Mouse (Mus musculus) CH12.LX (cell line): ENCODE measurements around the gene Tmem131l. TPM values are rescaled to one million over a fixed set of nuclear protein-coding genes. Genes with fewer than 3 reads are reported as not detected.

Source experiments
- DNase-seq: peaks from one replicate; pipeline ENCODE4 v3.0.0-alpha.2; 2013; ENCODE audit errors: extremely low read depth
- H3K27ac ChIP-seq: 2 replicates; pipeline ENCODE4 v1.5.1; 2012; ENCODE audit warnings: low read depth, mild to moderate bottlenecking, control low read depth, moderate library complexity; ENCODE audit not compliant: insufficient read depth
- H3K27me3 ChIP-seq: replicated peaks from 2 replicates; pipeline ENCODE3; 2012; ENCODE audit warnings: inconsistent platforms
- H3K36me3 ChIP-seq, 2 experiments: replicated peaks in 1 of 2; 2 replicates each; pipeline versions ENCODE3 to v1.6.1; 2012; ENCODE audit warnings: inconsistent platforms in 1 of 2, low read length in 1 of 2, mild to moderate bottlenecking in 1 of 2, mixed read lengths in 1 of 2, moderate library complexity in 1 of 2; ENCODE audit not compliant: control insufficient read depth in 1 of 2, insufficient read depth in 1 of 2
- H3K4me1 ChIP-seq, 2 experiments: 2 replicates each; pipeline ENCODE4 v1.6.1; 2012; ENCODE audit warnings: inconsistent platforms in 1 of 2, moderate library complexity in 1 of 2; ENCODE audit not compliant: insufficient read depth in 2 of 2, control insufficient read depth in 1 of 2
- H3K4me2 ChIP-seq: 2 replicates; pipeline ENCODE4 v1.6.1; 2012; ENCODE audit warnings: low read depth, mild to moderate bottlenecking, control low read depth; ENCODE audit not compliant: poor library complexity, insufficient read depth, severe bottlenecking
- H3K4me3 ChIP-seq, 3 experiments: fragments of 150-350 bp in 1 of 3; sonication (generic) in 1 of 3; replicated peaks in 1 of 3; 2 replicates each; pipeline versions ENCODE3 to v1.5.1; 2011 to 2012; ENCODE audit warnings: low read depth in 2 of 3, low read length in 2 of 3, mild to moderate bottlenecking in 2 of 3, moderate library complexity in 2 of 3, control low read depth in 1 of 3, improper control_type of control experiment in 1 of 3, inconsistent platforms in 1 of 3, mixed read lengths in 1 of 3; ENCODE audit not compliant: poor library complexity in 1 of 3
- H3K79me2 ChIP-seq: replicated peaks from 2 replicates; pipeline ENCODE4 v1.6.1; 2012; ENCODE audit warnings: mild to moderate bottlenecking, moderate library complexity; ENCODE audit not compliant: control insufficient read depth, poor library complexity, insufficient read depth, severe bottlenecking; ENCODE audit errors: extremely low read depth
- H3K9ac ChIP-seq: 2 replicates; pipeline ENCODE4 v1.6.1; 2012; ENCODE audit warnings: low read depth, mild to moderate bottlenecking, control low read depth, moderate library complexity; ENCODE audit not compliant: insufficient read depth
- H3K9me3 ChIP-seq: replicated peaks from 2 replicates; pipeline ENCODE3; 2012; ENCODE audit warnings: low read length, inconsistent platforms, mixed read lengths
- BHLHE40 ChIP-seq: IDR thresholded peaks from 2 replicates; pipeline ENCODE4 v1.6.1; 2011; ENCODE audit warnings: mild to moderate bottlenecking, low read depth, low read length, improper control_type of control experiment
- CHD1 ChIP-seq: IDR thresholded peaks from 2 replicates; pipeline ENCODE4 v1.6.1; 2012; ENCODE audit warnings: low read depth, low read length, improper control_type of control experiment, inconsistent platforms
- CHD2 ChIP-seq: IDR thresholded peaks from 2 replicates; pipeline ENCODE4 v1.6.1; 2011; ENCODE audit warnings: low read length, improper control_type of control experiment
- CTCF ChIP-seq, 2 experiments: IDR thresholded peaks in 1 of 2; conservative IDR thresholded peaks in 1 of 2; 2 replicates each; pipeline ENCODE4 v1.5.1; 2011 to 2012; ENCODE audit warnings: low read depth in 2 of 2, low read length in 2 of 2, improper control_type of control experiment in 1 of 2, inconsistent platforms in 1 of 2, mild to moderate bottlenecking in 1 of 2, moderate library complexity in 1 of 2
- E2F4 ChIP-seq: IDR thresholded peaks from 2 replicates; pipeline ENCODE4 v1.6.1; 2011; ENCODE audit warnings: low read depth, low read length, improper control_type of control experiment; ENCODE audit not compliant: insufficient replicate concordance
- EP300 ChIP-seq: IDR thresholded peaks from 2 replicates; pipeline ENCODE4 v1.6.1; 2011; ENCODE audit warnings: low read length, improper control_type of control experiment
- ETS1 ChIP-seq: conservative IDR thresholded peaks from 2 replicates; pipeline ENCODE4 v1.6.1; 2012; ENCODE audit warnings: low read depth, mild to moderate bottlenecking, inconsistent platforms, low read length, improper control_type of control experiment, moderate library complexity
- GABPA ChIP-seq: IDR thresholded peaks from 2 replicates; pipeline ENCODE4 v1.6.1; 2012; ENCODE audit warnings: low read depth, low read length, improper control_type of control experiment, inconsistent platforms; ENCODE audit not compliant: insufficient replicate concordance
- IRF4 ChIP-seq: IDR thresholded peaks from 2 replicates; pipeline ENCODE4 v1.6.1; 2014; ENCODE audit warnings: low read depth, mild to moderate bottlenecking, inconsistent platforms, low read length, improper control_type of control experiment
- MAX ChIP-seq: IDR thresholded peaks from 2 replicates; pipeline ENCODE4 v1.6.1; 2011; ENCODE audit warnings: low read length, improper control_type of control experiment
- MAZ ChIP-seq: IDR thresholded peaks from 2 replicates; pipeline ENCODE4 v1.6.1; 2012; ENCODE audit warnings: low read depth, mild to moderate bottlenecking, inconsistent platforms, low read length, improper control_type of control experiment, moderate library complexity
- MXI1 ChIP-seq: IDR thresholded peaks from 2 replicates; pipeline ENCODE4 v1.6.1; 2011; ENCODE audit warnings: mild to moderate bottlenecking, low read depth, low read length, improper control_type of control experiment
- NRF1 ChIP-seq: IDR thresholded peaks from 2 replicates; pipeline ENCODE4 v1.6.1; 2014; ENCODE audit warnings: low read depth, mild to moderate bottlenecking, inconsistent platforms, low read length, improper control_type of control experiment, moderate library complexity
- PAX5 ChIP-seq: IDR thresholded peaks from 2 replicates; pipeline ENCODE4 v1.6.1; 2012; ENCODE audit warnings: low read length, inconsistent platforms, mixed read lengths
- RAD21 ChIP-seq: IDR thresholded peaks from 2 replicates; pipeline ENCODE4 v1.6.1; 2011; ENCODE audit warnings: low read depth, mild to moderate bottlenecking, low read length, improper control_type of control experiment, moderate library complexity
- RCOR1 ChIP-seq: conservative IDR thresholded peaks from 2 replicates; pipeline ENCODE4 v1.6.1; 2012; ENCODE audit warnings: low read depth, mild to moderate bottlenecking, inconsistent platforms, low read length, improper control_type of control experiment
- SMC3 ChIP-seq: IDR thresholded peaks from 2 replicates; pipeline ENCODE4 v1.6.1; 2011; ENCODE audit warnings: low read depth, low read length, improper control_type of control experiment
- TCF12 ChIP-seq: IDR thresholded peaks from 2 replicates; pipeline ENCODE4 v1.6.1; 2014; ENCODE audit warnings: low read depth, mild to moderate bottlenecking, inconsistent platforms, low read length, improper control_type of control experiment
- USF2 ChIP-seq: conservative IDR thresholded peaks from 2 replicates; pipeline ENCODE4 v1.6.1; 2011; ENCODE audit warnings: low read depth, low read length, improper control_type of control experiment
- ZC3H11A ChIP-seq: IDR thresholded peaks from 2 replicates; pipeline ENCODE4 v1.6.1; 2012; ENCODE audit warnings: low read depth, mild to moderate bottlenecking, inconsistent platforms, low read length, improper control_type of control experiment
- ZMIZ1 ChIP-seq: IDR thresholded peaks from 2 replicates; pipeline ENCODE4 v1.6.1; 2012; ENCODE audit warnings: low read depth, mild to moderate bottlenecking, inconsistent platforms, low read length, improper control_type of control experiment
- dilution Hi-C: fragments of 300-500 bp; cut with MboI; formaldehyde crosslinking; loops from 2 replicates; pipeline ENCODE4 v1.14.3; 2020; ENCODE audit warnings: low sequenced_read_pairs; ENCODE audit not compliant: extremely low pct_unique_long_range_greater_than_20kb, extremely low pct_ligation_motif_present
- in situ Hi-C: fragments of 300-500 bp; cut with MboI; formaldehyde crosslinking; loops from 3 replicates; pipeline ENCODE4 v1.14.3; 2019; ENCODE audit warnings: low sequenced_read_pairs, low pct_ligation_motif_present, low pct_unique_long_range_greater_than_20kb, mixed read lengths
- polyA plus RNA-seq: library from polyadenylated mRNA; unstranded; fragments of >175 nt; gene quantifications from 2 replicates; pipeline ENCODE4 v1.2.1, GENCODE M21; 2012; ENCODE audit warnings: low read depth; ENCODE audit not compliant: insufficient read length
- total RNA-seq, 2 experiments: library from RNA; depleted of rRNA; stranded (reverse); fragments of 300-350 nt in 1 of 2; fragments of >200 nt in 1 of 2; gene quantifications; 2 replicates each; pipeline ENCODE4 v1.2.3; 2012 to 2014

The Tmem131l gene
- total and polyA plus RNA-seq, 3 experiments = 32.7 to 89.7 (median 37.1) TPM

DNA sequence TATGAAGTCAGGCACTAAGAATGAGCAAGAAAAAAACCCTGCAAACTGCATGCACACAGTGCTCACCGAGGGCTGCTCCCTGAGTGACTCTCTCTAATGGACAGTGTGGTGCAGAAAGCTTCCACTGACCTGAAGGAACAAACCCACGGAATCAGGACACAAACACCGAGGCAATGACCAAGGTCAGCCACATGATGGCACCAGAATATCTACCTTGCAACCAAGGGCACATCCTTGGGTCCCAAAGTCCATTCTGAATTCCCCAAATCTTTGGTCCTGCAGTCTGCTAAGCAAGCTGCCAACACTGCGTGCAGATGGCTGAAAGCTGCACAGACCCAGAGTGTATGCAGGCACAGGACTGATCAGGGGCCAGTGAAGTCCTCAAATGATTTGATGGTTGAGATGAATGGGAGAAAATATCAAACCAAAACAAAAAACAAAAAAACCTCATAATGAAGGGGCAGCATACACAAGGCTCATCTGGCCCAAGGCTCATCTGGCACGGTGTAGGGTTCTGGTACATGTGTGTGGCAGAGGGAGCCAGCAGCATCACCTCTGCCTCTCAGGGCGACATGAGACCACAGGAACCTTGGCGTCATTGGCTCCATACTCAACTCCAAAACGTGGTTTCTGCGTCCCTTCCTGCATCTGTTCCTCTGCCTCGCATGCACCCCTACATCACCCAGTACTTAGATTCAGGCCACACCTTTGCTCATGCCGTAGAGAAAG, 124.0 kb downstream of the Tmem131l start:
- Histone ChIP-seq H3K4me2 (no peak overlapping the region), H3K9ac (no peak overlapping the region), H3K36me3 (peaks cover 59 to 98% of the 10 kb centered on the region in 2 experiments), H3K27ac (no peak overlapping the region), H3K27me3 (no peaks in the 10 kb centered on the region), H3K4me3 (no peak overlapping the region), H3K9me3 (no peaks in the 10 kb centered on the region), H3K4me1 (no peaks in the 10 kb centered on the region), H3K79me2 (no peaks in the 10 kb centered on the region)
- DNase-seq = peak; percentile 16
- in situ Hi-C loops = loop anchor here (10.0 kb wide), 1 partner anchor 399 kb away; no protein-coding TSS in a partner anchor
- dilution Hi-C loops = no loop called here
- TF ChIP-seq GABPA = no peak
- TF ChIP-seq IRF4 = no peak
- no peak for TF ChIP-seq EP300
- TF ChIP-seq CHD2 = no peak
- no peak for TF ChIP-seq BHLHE40
- TF ChIP-seq RAD21 = peak; percentile 80
- peak; percentile 83 for TF ChIP-seq SMC3
- no peak for TF ChIP-seq NRF1
- no peak for TF ChIP-seq RCOR1
- TF ChIP-seq PAX5 = no peak
- no peak for TF ChIP-seq MAX
- no peak for TF ChIP-seq E2F4
- TF ChIP-seq MXI1 = no peak
- TF ChIP-seq CTCF (conservative IDR thresholded peaks at IDR 0.05 in 1 of 2, IDR thresholded peaks at IDR 0.05 in 1 of 2; ENCODE audit: low read depth in 2 of 2, low read length in 2 of 2) = peak; percentile 11 to 82; a peak in 2 of 4 replicates
- no peak for TF ChIP-seq ETS1
- no peak for TF ChIP-seq USF2
- no peak for TF ChIP-seq MAZ
- TF ChIP-seq CHD1 = no peak
- peak; percentile 31; the same call in 1 of the 2 replicates for TF ChIP-seq ZC3H11A
- TF ChIP-seq TCF12 = no peak
- TF ChIP-seq ZMIZ1 = no peak

DNA sequence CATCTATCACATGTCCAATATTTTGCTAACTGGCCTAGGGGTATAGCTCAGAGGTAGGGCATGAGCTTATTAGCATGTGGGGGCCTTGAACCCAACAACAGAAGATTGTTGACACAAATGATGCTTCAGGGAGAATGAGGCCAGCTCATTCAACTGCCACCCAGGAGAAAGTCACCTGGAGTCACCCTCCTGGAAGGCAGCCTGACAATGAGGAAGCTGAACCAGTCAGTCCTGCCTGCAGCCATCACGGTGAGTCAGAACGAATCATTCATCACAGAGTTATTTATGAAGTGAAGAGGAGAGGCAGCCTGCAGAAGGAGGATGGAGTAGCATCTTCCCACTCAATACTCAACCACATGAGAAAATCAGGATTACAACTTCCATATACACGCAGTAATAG, 124.9 kb downstream of the Tmem131l start:
- Histone ChIP-seq H3K27me3 (no peaks in the 10 kb centered on the region), H3K79me2 (no peaks in the 10 kb centered on the region), H3K36me3 (peaks cover 59 to 98% of the 10 kb centered on the region in 2 experiments), H3K4me2 (no peak overlapping the region), H3K4me1 (no peaks in the 10 kb centered on the region), H3K27ac (no peak overlapping the region), H3K4me3 (no peak overlapping the region), H3K9ac (no peak overlapping the region), H3K9me3 (no peaks in the 10 kb centered on the region)
- in situ Hi-C loops = loop anchor here (10.0 kb wide), 1 partner anchor 400 kb away; no protein-coding TSS in a partner anchor
- no peak for TF ChIP-seq GABPA
- dilution Hi-C loops = no loop called here
- DNase-seq = no peak
